Comparison of ENCODE assay signal across 20 mouse cellular contexts in genomic region chr4:54852991-54853925, GRCm38 (mm10).
DNase-seq lines count a peak whose midpoint lies in the region; ATAC-seq and TF ChIP-seq lines count a peak whose summit lies in the region.
"Had no signal": no experiment of that assay in that cellular context is flagged by ENCODE, and none has a peak within 500 bp of the region (broad histone marks: within the 10 kb centered on the region; RNA-seq: fewer than 3 reads in every experiment).

No protein-coding gene starts in this region.

- H3K4me2 ChIP-seq in CH12.LX (ENCODE audit: insufficient read depth, low read depth, poor library complexity, severe bottlenecking), result no peak overlapping the region
- H3K4me2 ChIP-seq: forebrain, embryonic 12.5 days; heart, embryonic 11.5 days; kidney, embryonic 15.5 days; limb, embryonic 13.5 days; liver, embryonic 13.5 days; neural tube, embryonic 15.5 days had no signal

- no peak for TF ChIP-seq EP300 in CH12.LX (IDR thresholded peaks at IDR 0.05; ENCODE audit: low read length)

- no peak overlapping the region for H3K4me3 ChIP-seq in CH12.LX (replicated peaks in 1 of 3; ENCODE audit: low read depth in 2 of 3, low read length in 2 of 3, poor library complexity in 1 of 3)
- H3K4me3 ChIP-seq: forebrain, embryonic 12.5 days; kidney, embryonic 15.5 days; limb, embryonic 13.5 days; liver, embryonic 13.5 days; megakaryocyte, embryonic 14.5 days; neural tube, embryonic 15.5 days had no signal

- H3K9me3 ChIP-seq in CH12.LX (replicated peaks; ENCODE audit: low read length), result peaks cover 33% of the 10 kb centered on the region
- H3K9me3 ChIP-seq: forebrain, embryonic 12.5 days; kidney, embryonic 15.5 days; liver, embryonic 13.5 days; neural tube, embryonic 15.5 days had no signal

- no peak overlapping the region for H3K27ac ChIP-seq in CH12.LX (ENCODE audit: insufficient read depth, low read depth)
- H3K27ac ChIP-seq: forebrain, embryonic 12.5 days; kidney, embryonic 15.5 days; limb, embryonic 13.5 days; liver, embryonic 13.5 days; neural tube, embryonic 15.5 days had no signal

- H3K36me3 ChIP-seq in CH12.LX (replicated peaks in 1 of 2; ENCODE audit: control insufficient read depth in 1 of 2, insufficient read depth in 1 of 2, low read length in 1 of 2), result no peaks in the 10 kb centered on the region
- H3K36me3 ChIP-seq: forebrain, embryonic 12.5 days; kidney, embryonic 15.5 days; limb, embryonic 13.5 days; liver, embryonic 13.5 days; neural tube, embryonic 15.5 days had no signal

- H3K9ac ChIP-seq in CH12.LX (ENCODE audit: insufficient read depth, low read depth), result no peak overlapping the region
- H3K9ac ChIP-seq: forebrain, embryonic 12.5 days; kidney, embryonic 15.5 days; limb, embryonic 13.5 days; liver, embryonic 13.5 days; neural tube, embryonic 15.5 days had no signal

- no peak for TF ChIP-seq RAD21 in CH12.LX (IDR thresholded peaks at IDR 0.05; ENCODE audit: low read depth, low read length)

- no peaks in the 10 kb centered on the region for H3K79me2 ChIP-seq in CH12.LX (replicated peaks; ENCODE audit: control insufficient read depth, extremely low read depth, insufficient read depth, poor library complexity, severe bottlenecking)

- H3K27me3 ChIP-seq in CH12.LX (replicated peaks), result no peaks in the 10 kb centered on the region
- H3K27me3 ChIP-seq: forebrain, embryonic 12.5 days; kidney, embryonic 15.5 days; limb, embryonic 13.5 days; liver, embryonic 13.5 days; megakaryocyte, embryonic 14.5 days; neural tube, embryonic 15.5 days had no signal

- DNase-seq in A20 (ENCODE audit: low read depth, low spot score) (peak; percentile 67), CH12.LX (ENCODE audit: extremely low read depth) (peak; percentile 7)
- peak; percentile 30 for DNase-seq in thymus, postnatal 14 days
- no peak for DNase-seq in heart, postnatal 4 days
- DNase-seq in embryo, embryonic 10.5 days (ENCODE audit: low spot score), result no peak
- DNase-seq in testis, postnatal 10 days (ENCODE audit: low spot score), result no peak
- DNase-seq: adrenal gland, postnatal 36 days; cerebellum, adult 11-12 months; cerebellum, postnatal 10 days; kidney, postnatal 36 days; liver, embryonic 13.5 days; lung, adult 2 months had no signal

- no peak for TF ChIP-seq CTCF in CH12.LX (conservative IDR thresholded peaks at IDR 0.05 in 1 of 2, IDR thresholded peaks at IDR 0.05 in 1 of 2; ENCODE audit: low read depth in 2 of 2, low read length in 2 of 2)

- dilution Hi-C loops in CH12.LX (cut with MboI; ENCODE audit: extremely low pct_ligation_motif_present, extremely low pct_unique_long_range_greater_than_20kb, low sequenced_read_pairs), result no loop called here

- in situ Hi-C loops in CH12.LX (cut with MboI; ENCODE audit: low pct_ligation_motif_present, low pct_unique_long_range_greater_than_20kb, low sequenced_read_pairs), result no loop called here

- ATAC-seq in megakaryocyte, adult 5-6 weeks (ENCODE audit: poor library complexity, severe bottlenecking), result 0 out of 2 replicates have a peak, but pooled peaks have one; percentile 45
- ATAC-seq: intestine, postnatal 0 days had no signal

- H3K4me1 ChIP-seq in CH12.LX (ENCODE audit: control insufficient read depth in 1 of 2, insufficient read depth in 2 of 2), result 0 out of 4 replicates have a peak, but pooled peaks cover 0 to 5% of the 10 kb centered on the region in 2 experiments
- H3K4me1 ChIP-seq: forebrain, embryonic 12.5 days; limb, embryonic 13.5 days; liver, embryonic 13.5 days; megakaryocyte, embryonic 14.5 days; neural tube, embryonic 15.5 days had no signal

- TF ChIP-seq POLR2A in CH12.LX (IDR thresholded peaks at IDR 0.05; ENCODE audit: low read depth, low read length), result no peak

TF ChIP-seq in CH12.LX, 34 proteins besides CTCF, POLR2A, EP300 and RAD21:
- TF ChIP-seq MAX (IDR thresholded peaks at IDR 0.05; ENCODE audit: low read length), result no peak
- TF ChIP-seq MAZ (IDR thresholded peaks at IDR 0.05; ENCODE audit: low read depth, low read length), result no peak
- no peak for TF ChIP-seq SIN3A (IDR thresholded peaks at IDR 0.05; ENCODE audit: low read length)
- no peak for TF ChIP-seq CHD1 (IDR thresholded peaks at IDR 0.05; ENCODE audit: low read depth, low read length)
- no peak for TF ChIP-seq BHLHE40 (IDR thresholded peaks at IDR 0.05; ENCODE audit: low read depth, low read length)
- TF ChIP-seq ZKSCAN1 (IDR thresholded peaks at IDR 0.05; ENCODE audit: borderline replicate concordance, low read depth, low read length), result no peak
- TF ChIP-seq ZNF384 (IDR thresholded peaks at IDR 0.05; ENCODE audit: low read depth, low read length), result no peak
- no peak for TF ChIP-seq CHD2 (IDR thresholded peaks at IDR 0.05; ENCODE audit: low read length)
- TF ChIP-seq ZC3H11A (IDR thresholded peaks at IDR 0.05; ENCODE audit: low read depth, low read length), result no peak
- TF ChIP-seq USF2 (conservative IDR thresholded peaks at IDR 0.05; ENCODE audit: low read depth, low read length), result no peak
- TF ChIP-seq MXI1 (IDR thresholded peaks at IDR 0.05; ENCODE audit: low read depth, low read length), result no peak
- TF ChIP-seq ELF1 (IDR thresholded peaks at IDR 0.05; ENCODE audit: low read depth, low read length), result no peak
- TF ChIP-seq NRF1 (IDR thresholded peaks at IDR 0.05; ENCODE audit: low read depth, low read length), result no peak
- no peak for TF ChIP-seq KAT2A (IDR thresholded peaks at IDR 0.05; ENCODE audit: insufficient replicate concordance, low read length)
- TF ChIP-seq HCFC1 (IDR thresholded peaks at IDR 0.05; ENCODE audit: low read depth, low read length), result no peak
- no peak for TF ChIP-seq GABPA (IDR thresholded peaks at IDR 0.05; ENCODE audit: insufficient replicate concordance, low read depth, low read length)
- no peak for TF ChIP-seq TCF12 (IDR thresholded peaks at IDR 0.05; ENCODE audit: low read depth, low read length)
- no peak for TF ChIP-seq IRF4 (IDR thresholded peaks at IDR 0.05; ENCODE audit: low read depth, low read length)
- TF ChIP-seq MAFK (IDR thresholded peaks at IDR 0.05; ENCODE audit: insufficient replicate concordance, low read length), result no peak

Comparison
In these comparisons a context has a peak if more than half of its experiments do, and no peak if none do; other contexts are left out.
1. DNase-seq: peak in A20 (single experiment), CH12.LX (single experiment) and thymus, postnatal 14 days (single experiment); none in heart, postnatal 4 days (single experiment), embryo, embryonic 10.5 days (single experiment) and testis, postnatal 10 days (single experiment).